Mouse (Mus musculus) large intestine, adult 2 months (tissue): ENCODE measurements around the gene St8sia2. TPM values are rescaled to one million over a fixed set of nuclear protein-coding genes. Genes with fewer than 3 reads are reported as not detected.
"Not testable (repeated sequence)": the region's sequence is repeated elsewhere in the genome, so short reads cannot be mapped to it uniquely, and the experiment has no call there.

Source experiments
- DNase-seq: peaks from one replicate; pipeline ENCODE4 v3.0.0-alpha.2; 2012; ENCODE audit warnings: low read depth, low spot score
- WGBS: fragments of 180-500 bp; shearing (Covaris S2); methylation state at CpG from one replicate; pipeline ENCODE4 v1.1.7; 2018; 5-methylcytosine and 5-hydroxymethylcytosine counted together
- polyA plus RNA-seq: library from polyadenylated mRNA; depleted of rRNA; stranded (reverse); fragments of >200 nt; gene quantifications from 2 replicates; pipeline ENCODE4 v1.2.3, GENCODE M21; 2012

The St8sia2 gene
- polyA plus RNA-seq, 1 experiment, result 0.07 TPM

DNA sequence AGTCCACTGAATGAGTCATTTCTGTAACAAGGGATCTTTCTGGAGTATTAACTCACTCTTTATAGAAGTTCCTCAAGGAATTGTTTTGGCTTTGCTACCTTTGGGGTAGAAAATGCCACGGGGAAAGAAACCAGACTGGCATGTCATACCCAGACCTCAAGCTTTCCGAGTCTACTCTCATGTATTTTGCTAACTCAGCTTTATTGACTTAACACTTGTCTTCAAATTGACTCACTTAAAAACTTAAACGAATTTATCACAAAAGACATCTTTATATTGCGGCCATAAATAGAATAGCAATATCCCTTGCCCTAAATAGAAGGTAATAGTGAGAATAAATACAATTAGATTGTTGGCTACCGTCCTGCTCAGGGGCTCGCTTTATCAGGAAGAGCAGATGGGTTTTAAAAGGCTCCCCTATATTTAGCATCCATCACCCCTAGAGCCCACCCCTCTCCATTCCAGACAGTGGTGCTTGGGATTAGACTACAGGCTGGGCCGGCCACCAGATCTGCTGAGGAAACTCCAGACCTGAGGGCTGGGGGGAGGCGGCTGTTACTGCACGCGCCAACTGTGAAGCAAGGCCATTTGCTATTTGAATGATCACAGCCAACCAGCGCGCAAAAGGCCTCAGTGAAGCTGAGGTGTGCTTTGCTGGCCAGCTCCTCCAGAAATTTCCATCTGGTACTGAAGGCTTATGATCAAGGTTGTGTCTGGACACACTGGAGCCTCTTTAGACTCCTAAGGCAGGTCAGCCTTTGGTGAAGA lies 12.6 kb downstream of the St8sia2 start:
- 73% methylated on average over 12 of the region's 12 CpGs for WGBS

DNA sequence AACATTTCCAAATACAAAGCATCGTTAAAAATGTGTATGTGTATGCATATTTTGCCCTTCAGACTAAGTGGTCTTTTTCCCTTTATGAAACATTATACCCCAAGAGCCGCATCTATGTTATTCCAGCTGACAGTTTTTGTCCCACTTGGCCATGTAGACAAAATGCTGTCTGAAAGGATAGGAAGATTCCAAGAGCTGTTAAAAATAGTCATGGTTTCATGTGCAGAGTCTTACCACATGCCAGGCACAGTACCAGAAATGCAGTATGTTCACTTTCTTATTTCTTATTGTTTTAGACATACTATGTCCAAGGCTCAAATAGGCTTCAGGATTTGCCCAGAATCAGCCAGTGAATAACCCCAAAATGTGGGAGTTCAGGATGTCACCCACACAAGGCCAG lies 24.1 kb downstream of the St8sia2 start:
- 77% methylated on average over 2 of the region's 2 CpGs for WGBS
- DNase-seq, result no peak

More for the DNA sequence above, 12.6 kb downstream of the St8sia2 start:
- DNase-seq, result no peak

DNA sequence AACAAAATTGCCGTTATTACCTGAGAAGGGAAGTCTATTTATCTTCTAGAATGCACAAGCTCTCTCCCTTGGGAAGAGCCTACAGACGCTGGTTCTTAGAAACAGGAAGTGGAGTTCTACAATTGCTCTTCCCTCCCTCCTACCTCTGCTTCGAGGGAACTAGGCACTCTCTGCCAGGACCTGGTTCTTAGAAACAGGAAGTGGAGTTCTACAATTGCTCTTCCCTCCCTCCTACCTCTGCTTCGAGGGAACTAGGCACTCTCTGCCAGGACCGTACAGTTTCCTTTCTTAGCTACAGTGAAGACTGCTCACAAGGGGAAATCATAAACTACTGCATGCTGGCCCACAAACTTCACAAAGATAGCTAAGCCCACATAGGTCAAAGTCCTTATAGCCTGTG lies 41.3 kb downstream of the St8sia2 start:
- not testable (repeated sequence) for DNase-seq
- WGBS, result 12% methylated on average over 5 of the region's 5 CpGs

DNA sequence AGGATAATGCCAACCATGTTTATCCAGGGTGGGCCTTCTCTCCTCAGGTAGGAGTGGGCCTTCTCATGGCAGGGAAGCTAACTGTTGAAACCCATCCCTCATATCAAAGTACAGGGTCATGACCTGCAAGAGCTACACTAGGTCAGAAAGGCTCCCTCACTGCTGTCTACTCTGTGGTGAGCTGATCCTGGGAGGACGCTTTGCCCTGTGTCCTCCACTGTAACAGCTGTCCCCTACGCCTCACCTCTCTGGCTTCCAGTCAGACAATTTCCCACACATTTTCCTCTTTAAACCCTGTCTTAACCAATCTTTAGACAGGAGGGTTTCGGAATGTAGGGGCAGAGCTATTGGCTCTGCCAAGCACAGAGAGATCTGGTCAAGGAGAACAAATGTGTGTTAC lies 48.3 kb downstream of the St8sia2 start:
- WGBS, result 82% methylated on average over 3 of the region's 3 CpGs

DNA sequence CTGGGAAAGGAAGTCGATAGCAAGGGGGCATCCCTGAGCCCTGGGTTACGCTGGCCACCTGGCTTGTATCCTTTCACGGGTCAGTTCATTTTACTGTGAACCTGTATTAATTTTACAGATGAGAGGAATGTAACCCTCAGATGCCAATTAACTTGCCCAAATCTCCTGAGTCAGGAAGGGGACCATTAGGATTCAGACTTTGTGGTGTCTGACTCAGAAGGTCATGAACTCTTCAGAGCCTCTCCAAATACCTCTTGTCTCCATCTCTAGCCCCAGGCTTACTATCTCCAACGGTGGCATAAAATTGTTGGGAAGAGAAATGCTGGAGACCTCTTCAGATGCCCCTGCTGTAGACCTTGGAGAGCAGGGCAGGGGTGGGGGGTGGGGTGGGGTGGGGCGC lies 51.1 kb downstream of the St8sia2 start:
- DNase-seq, result no peak
- 80% methylated on average over 5 of the region's 5 CpGs for WGBS

More for the DNA sequence above, 48.3 kb downstream of the St8sia2 start:
- no peak for DNase-seq

DNA sequence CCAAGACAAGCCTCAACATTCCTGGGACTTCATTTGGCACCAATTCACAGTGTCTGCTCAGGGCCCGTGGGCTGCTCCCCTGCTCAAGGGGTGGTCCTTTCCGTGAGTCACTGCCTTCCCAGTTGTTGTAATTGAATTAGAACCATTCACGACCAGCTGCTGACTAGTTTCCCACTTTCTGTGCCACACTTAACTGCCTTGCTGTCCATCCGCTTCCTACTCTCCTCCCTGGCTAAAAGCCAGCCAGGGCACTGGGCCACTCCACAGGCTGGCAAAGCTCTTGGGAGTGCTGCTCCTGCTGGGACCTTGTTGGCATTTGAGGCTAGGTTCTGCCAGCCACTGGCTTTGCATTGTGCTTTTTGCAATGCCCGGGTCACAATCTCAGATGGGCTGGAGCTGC lies 59.0 kb downstream of the St8sia2 start:
- WGBS, result 40% methylated on average over 5 of the region's 5 CpGs
- no peak for DNase-seq

DNA sequence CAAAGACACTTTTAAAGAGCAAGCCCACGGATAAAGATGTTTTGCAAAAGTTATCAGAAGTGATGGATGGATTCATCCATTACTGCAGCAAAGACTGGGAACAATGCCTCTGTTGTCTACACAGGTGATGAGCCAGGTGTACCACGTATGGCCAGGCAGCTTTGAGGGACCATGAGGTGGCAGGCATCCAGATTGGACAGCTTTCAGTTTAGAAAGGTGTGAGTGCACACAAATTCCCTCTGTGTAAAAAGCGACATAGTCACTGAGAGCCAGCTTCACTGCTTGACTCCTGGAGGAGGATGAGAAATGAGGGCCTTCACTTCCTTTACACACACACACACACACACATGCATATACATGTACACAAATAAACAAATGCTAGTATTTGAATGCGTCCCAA lies 60.4 kb downstream of the St8sia2 start:
- DNase-seq, result no peak
- 68% methylated on average over 4 of the region's 4 CpGs for WGBS

DNA sequence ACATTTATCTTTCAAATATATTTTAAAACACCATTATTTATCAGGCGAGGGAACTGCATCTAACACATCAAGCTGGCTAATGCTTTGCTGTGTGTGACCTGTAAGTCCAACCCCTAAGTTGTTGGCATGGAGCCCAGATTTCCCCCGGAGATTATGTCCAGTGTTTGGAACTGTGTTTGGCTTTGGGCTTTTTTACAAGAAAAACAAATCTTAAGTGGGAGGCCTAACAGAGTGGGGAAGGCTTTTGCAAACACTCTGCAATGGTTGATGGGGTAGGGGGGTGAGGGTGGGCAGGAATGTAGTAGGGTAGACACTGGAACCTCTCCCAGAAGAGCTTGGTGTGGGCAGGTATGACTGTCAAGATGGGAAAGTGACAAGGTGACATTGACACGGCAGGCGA lies 71.8 kb downstream of the St8sia2 start:
- DNase-seq, result no peak
- WGBS, result 17% methylated on average over 4 of the region's 4 CpGs

DNA sequence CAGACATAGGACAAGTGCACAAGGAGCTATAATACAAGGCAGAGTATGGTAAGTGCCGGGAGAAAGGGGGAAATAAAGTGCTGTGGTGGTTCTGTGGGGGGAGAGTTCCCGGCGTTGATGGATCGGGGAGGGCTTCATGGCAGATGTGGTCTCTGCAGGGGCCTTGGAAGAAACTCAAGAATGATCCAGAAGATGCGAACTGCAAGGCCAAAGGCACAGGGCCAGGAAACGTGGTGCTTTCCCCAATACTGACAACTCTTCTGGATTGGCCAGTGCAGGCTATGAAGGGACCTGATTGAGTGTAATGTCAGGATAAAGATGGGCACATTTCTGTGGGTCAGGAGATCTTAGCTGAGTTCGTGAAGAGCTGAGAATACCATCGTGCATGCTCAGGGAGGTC lies 74.3 kb downstream of the St8sia2 start:
- 85% methylated on average over 8 of the region's 8 CpGs for WGBS

DNA sequence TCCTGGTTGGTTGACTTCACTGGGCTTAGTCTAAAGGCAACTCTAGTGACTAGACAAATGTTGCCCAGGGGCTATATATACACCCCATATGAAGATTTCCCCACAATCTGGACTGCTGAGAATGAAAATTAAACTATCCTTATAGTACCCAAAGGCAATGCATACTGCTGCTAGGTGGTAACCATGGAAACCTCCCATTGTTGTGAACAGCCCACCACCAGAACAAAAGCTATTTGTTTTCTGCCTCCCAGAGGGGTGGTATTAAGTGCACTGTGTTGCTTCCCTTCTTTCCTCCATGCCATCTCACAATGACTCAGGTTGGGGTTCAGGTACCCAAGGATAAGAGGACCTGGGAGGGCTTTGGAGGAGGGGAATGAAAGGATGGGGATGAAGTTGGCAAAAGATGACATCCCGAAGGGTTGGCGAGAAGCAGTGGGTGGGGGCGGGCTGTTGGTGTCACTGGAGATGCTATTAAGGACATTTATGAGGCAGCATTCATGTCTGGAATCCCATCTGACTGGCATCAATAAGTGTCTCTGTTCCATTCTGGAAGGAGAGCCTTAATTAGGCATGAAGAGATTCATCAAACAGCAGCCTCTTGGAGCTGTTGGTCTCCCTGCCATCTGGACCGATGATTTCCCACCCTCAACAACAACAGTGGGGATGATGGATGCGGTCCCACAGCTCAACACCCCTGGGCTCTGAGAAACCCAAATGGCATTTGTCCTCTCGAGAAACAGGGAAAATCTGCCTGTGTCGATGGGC lies 75.3 kb downstream of the St8sia2 start:
- WGBS, result 93% methylated on average over 7 of the region's 7 CpGs
- no peak for DNase-seq

More for the DNA sequence above, 74.3 kb downstream of the St8sia2 start:
- no peak for DNase-seq

DNA sequence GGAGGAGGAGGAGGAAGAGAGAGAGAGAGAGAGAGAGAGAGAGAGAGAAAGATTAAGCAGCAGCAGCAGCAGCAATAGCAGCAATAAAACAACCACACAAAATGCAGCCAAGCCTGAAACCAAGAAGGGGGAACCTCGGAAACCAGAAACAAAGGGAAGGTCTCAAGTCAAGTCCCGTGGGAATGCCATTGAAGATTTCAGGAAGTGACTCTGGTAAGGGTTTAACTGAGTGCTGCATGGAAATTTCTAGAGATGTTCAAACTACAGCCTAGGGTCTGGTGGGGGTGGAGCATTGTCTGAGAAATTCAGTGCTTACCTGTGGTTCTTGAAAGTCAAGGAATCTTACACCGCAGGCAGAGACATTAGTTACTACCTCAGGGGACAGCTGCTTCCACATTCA lies 77.4 kb downstream of the St8sia2 start:
- 39% methylated on average over 3 of the region's 3 CpGs for WGBS

DNA sequence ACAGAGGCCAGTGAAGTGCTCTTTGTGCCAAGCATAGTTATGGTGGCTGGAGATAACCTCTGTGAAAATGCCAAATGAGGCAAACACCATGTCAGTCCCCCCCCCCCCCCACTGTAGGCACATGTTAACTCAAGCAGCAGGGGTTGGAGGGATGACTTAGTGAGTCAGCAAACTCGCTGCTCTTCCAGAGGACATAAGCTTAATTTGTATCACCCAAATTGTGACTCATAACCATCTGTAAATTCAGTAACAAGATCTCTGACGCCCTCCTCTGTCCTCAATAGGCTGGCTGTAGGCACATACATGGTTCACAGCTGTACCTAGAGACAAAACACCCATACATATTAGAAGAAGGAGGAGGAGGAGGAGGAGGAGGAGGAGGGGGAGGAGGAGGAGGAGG lies 77.8 kb downstream of the St8sia2 start:
- no peak for DNase-seq
- WGBS, result 43% methylated on average over 2 of the region's 2 CpGs

More for the DNA sequence above, 77.4 kb downstream of the St8sia2 start:
- DNase-seq, result no peak

DNA sequence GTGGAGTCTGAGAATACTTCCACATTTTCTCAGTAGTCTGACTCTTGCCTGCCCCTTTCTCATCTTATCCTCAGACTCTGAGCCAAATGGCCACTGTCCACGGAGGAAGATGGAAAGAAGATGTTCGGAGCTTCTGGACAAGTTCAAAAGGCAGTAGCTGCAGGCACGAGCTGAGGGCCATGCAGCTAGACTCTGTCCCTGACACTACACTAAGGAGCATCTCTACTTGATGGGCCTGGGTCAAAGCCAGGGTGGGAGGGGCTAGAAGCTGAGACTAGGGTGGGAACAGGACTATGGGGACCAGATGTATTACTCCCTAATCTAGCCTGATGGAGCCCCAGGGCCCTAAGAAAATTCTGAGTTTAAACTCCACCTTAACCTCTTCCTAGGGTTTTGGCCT lies 80.5 kb downstream of the St8sia2 start:
- no peak for DNase-seq
- 63% methylated on average over 3 of the region's 3 CpGs for WGBS

DNA sequence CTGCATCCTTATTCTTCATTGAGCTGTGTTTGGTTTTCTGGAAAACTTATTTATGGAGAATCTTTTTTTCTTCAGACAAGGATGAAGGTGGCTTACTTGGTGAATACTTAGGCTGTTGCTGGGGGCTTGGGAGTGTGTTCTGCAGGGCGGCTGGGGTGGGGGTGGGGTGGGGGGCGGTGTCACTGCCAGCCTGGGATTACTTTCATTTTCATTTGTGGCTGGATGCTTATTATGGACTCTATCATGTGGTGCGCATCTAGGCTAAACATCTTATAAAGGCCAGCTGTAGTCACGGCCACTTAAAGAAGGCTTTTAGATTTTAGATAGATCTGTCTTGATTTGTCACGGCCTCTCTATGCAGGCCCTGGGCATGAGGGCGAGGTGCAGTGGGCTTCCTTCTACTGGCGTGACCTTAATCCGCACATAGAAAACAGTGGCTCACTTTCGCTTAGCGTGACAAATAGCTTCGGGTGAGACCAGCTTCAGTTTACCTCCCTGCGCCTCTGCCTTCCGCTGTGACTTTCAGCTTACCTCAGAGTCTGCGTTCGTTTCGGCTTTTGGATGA lies 92.5 kb downstream of the St8sia2 start:
- WGBS, result 72% methylated on average over 16 of the region's 16 CpGs
- DNase-seq, result no peak

DNA sequence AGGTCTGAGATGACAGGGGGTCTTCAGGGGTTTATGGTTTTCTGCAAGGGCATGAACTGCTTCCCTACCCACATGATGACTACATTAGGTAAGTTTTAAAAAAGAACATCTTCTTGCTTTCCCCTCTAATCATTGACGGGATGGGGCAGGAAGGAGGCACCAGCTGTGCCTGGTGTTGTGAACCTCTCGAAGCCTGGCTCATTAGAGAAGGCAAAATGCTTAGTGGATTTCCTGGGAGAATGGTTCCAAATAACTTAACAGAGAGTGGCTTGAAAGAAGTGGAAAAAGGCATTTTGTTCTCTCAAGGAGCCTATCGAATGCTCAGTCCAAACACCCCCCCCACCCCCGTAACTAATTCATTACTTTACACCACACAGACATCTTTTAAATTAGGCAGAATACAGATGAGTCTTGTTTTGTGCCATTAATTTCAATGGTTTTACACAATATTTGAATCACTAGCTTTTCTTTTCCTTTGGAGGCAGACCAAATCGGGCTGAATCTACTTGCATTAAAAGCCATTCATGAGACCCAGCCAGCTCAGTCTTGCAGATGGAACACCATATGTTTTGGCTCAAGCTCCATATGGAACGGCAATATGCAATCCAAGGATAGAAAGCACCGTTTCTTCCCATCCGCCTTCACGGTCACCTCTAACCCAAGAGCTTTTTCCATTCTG lies 95.7 kb downstream of the St8sia2 start:
- no peak for DNase-seq
- 74% methylated on average over 9 of the region's 9 CpGs for WGBS

DNA sequence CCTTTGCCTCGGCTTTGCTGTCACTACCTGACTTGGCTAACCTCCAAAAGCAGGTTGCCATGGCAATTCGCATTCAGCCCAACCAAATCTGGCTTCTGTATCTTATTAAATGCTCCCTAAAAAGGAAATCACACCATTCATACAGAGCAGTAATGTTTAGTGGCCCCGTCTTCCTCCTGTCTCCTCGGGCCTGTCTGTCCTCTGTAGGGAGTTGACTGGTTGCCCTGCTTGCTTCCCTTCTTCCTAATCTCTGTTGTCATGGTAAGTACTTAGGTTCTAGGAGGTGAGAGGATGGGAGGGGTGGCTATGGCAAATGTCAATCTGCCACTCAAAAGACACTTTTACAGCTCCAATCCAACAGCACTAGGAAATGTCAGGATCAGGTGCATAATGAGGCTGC lies 101.6 kb downstream of the St8sia2 start:
- no peak for DNase-seq
- 24% methylated on average over 4 of the region's 4 CpGs for WGBS

DNA sequence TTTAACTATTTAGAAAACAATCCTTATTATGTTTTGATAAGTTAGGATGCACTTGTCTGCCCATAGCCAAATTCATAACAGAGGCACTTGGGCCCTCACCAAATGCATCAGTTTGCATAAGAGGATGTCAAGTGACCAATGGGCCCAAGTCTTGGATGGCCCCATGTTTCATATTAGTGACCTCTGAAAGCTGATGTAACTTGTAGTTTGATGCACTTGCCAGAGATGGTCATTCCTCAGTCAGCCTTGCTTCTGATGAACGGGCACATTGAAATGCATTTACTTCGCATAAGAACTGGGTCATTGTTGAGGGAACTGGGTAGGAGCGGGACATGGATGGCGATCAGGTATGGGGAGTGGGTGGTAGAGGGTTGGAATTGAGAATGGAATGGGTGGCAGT lies 102.6 kb downstream of the St8sia2 start:
- 95% methylated on average over 4 of the region's 4 CpGs for WGBS
- no peak for DNase-seq

DNA sequence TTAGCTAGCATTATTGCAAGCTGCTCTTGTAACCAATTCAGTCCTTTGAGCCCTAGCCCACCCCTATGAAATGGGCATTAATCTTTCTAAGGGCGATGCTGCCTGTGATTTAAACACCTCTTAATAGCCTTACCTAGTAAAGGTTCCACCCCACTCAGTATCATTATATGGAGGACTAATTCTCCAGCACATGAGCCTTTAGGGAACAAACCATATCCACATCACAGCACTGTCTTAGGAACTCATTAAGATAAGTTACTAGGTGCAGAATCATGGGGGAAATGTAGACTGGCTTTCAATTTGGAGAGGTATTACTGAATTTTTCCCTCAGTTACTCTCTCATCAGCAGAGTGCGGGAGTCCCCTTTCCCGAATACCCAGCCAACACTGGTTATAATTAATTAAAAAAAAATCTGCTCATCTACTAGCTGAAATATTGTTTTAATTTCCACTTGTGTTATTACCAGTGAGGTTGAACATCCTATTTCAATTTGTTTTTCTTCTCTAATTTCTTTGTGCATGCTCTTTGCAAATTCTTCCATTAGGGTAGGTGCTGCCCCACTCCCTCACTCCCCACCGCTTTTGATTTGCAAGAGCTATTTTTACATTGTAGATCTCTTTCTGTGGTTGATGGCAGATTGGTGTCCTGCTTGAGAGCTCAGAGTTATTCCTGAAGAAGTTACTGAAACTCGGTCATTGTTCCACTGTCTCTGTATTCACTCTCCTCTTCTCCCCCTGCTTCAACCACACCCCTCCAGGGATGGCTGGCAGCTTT lies 103.9 kb downstream of the St8sia2 start:
- DNase-seq, result no peak
- 87% methylated on average over 5 of the region's 5 CpGs for WGBS

DNA sequence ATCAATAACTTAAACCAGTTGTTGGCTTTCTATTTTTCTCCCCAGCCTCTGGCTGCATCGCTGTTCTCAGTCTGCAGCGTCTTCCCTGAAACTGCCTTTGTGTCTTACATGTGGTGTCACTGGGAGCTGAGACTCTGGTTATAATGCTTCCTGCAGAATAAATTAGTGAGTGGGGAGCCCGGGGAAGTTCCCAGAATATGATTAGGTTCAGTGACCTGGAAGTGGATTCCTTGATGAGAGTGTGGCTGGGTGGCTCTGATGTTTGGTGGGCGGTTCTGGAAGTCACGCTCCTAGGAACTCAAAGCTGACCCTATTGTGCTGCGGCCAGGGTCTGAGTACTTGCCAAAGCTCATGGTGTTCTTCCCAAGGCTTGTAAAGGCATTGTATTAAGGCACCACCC lies 119.0 kb downstream of the St8sia2 start:
- WGBS, result 61% methylated on average over 6 of the region's 6 CpGs
- DNase-seq, result no peak

DNA sequence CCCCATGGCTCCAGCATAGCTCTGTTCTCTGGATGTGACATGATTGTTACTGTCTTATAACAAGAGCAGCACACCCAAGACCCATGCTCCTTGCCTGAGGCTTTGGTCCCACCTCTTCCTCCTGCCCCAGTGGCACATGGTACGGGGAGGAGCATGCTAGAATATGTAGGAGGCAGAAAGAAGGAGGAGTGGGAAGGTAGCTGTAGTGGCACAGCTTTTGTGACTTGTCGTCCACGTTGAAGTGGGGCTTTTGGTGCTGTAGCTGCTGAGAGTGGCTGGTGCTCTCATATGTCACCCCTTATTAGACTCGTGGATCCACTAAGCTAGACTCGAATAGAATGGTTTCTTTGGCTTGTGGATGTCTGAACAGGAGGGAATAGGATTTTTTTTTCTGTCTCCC lies 121.7 kb downstream of the St8sia2 start:
- no peak for DNase-seq
- 77% methylated on average over 5 of the region's 5 CpGs for WGBS
